Mouse (Mus musculus) stomach, embryonic 14.5 days (tissue): ENCODE results near the gene Cd200r1. TPM values are rescaled to one million over a fixed set of nuclear protein-coding genes. Genes with fewer than 3 reads are reported as not detected.

Experiments
- ATAC-seq: fragments of 200-750 bp; cut with Nextera tagmentation; 2 replicates; pipeline ENCODE4 v1.8.0; 2017; ENCODE audit warnings: low read depth, moderate TSS enrichment; ENCODE audit not compliant: insufficient number of reproducible peaks, insufficient read depth, low FRiP score
- H3K27ac ChIP-seq: fragments of 300-500 bp; sonication (generic); 2 replicates; pipeline ENCODE4 v1.5.1; 2014; ENCODE audit warnings: mild to moderate bottlenecking, low read length, moderate library complexity, mixed read lengths
- H3K27me3 ChIP-seq: fragments of 300-500 bp; sonication (generic); 2 replicates; pipeline ENCODE4 v1.6.1; 2014; ENCODE audit warnings: low read length, control low read depth, mixed read lengths; ENCODE audit not compliant: control insufficient read depth, insufficient read depth
- H3K36me3 ChIP-seq: fragments of 300-500 bp; sonication (generic); 2 replicates; pipeline ENCODE4 v1.6.1; 2014; ENCODE audit warnings: mild to moderate bottlenecking, control low read depth, low read length, moderate library complexity, mixed read lengths; ENCODE audit not compliant: control insufficient read depth, insufficient read depth
- H3K4me1 ChIP-seq: fragments of 300-500 bp; sonication (generic); 2 replicates; pipeline ENCODE4 v1.6.1; 2014; ENCODE audit warnings: low read length, control low read depth, mixed read lengths; ENCODE audit not compliant: control insufficient read depth, insufficient read depth
- H3K4me2 ChIP-seq: fragments of 300-500 bp; sonication (generic); replicated peaks from 2 replicates; pipeline ENCODE4 v1.6.1; 2014; ENCODE audit warnings: low read depth, low read length, control low read depth
- H3K4me3 ChIP-seq: fragments of 300-500 bp; sonication (generic); 2 replicates; pipeline ENCODE4 v1.5.1; 2014; ENCODE audit warnings: low read depth, low read length, control low read depth
- H3K9ac ChIP-seq: fragments of 300-500 bp; sonication (generic); replicated peaks from 2 replicates; pipeline ENCODE4 v1.6.1; 2014; ENCODE audit warnings: low read depth, mild to moderate bottlenecking, control low read depth, low read length, moderate library complexity, mixed read lengths
- H3K9me3 ChIP-seq: fragments of 300-500 bp; sonication (generic); 2 replicates; pipeline ENCODE4 v1.6.1; 2016; ENCODE audit warnings: low read depth, low read length, control low read depth; ENCODE audit not compliant: control insufficient read depth
- WGBS: fragments of 180-500 bp; shearing (Covaris S2); extraction: QIAGEN DNeasy Blood & Tissue Kit; methylation state at CpG from one replicate; pipeline ENCODE4 v1.1.7; 2014; 5-methylcytosine and 5-hydroxymethylcytosine counted together
- polyA plus RNA-seq: library from polyadenylated mRNA; unstranded; fragments of >200 nt; fragmentation: Nextera tagmentation; extraction: Ambion mirVana; gene quantifications from 2 replicates; pipeline ENCODE4 v1.2.1, GENCODE M21; 2014

Gene Cd200r1
- polyA plus RNA-seq, 1 experiment from 2014 or later: 1.2 TPM

DNA sequence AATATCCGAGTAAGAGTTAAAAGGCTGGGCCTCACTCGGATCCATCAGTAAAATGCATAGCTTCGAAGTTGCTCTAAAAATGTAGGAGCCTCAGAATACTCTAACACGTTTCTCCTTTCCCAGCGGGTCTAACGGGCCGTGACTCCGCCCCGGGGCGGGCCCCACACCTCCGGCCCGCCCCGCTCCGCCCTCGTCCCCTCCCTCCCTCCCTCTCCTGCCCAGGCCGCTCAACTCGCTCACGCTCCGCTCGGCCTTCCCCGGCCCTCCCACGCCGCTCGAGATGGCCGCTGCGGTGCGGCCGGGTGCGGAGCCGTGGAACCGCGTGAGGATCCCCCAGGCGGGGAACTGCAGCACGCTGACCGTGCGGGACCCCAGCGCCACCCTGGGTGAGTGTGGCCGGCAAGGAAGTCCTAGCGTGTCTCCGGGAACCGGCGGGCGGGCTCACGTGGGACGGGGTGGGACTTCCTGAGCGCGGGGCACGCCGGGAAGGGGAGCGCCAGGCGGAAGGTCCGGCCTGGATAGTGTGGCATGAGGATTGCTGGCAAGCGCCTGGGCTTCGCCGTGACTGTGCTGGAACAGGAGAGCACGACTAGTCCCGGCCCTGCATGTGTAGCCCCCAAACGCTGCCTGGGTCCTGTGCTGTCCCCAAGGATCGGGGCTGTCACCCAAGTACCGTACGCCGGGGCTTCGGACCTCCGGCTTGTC lies 41.3 kb upstream of the Cd200r1 start, which contains the start of gene Nepro:
Gene Nepro, plus strand, starts transcription at position 219 of the 705 bp plus-strand sequence.
- peak within 1 kb of the TSS; percentile 89 for H3K27ac ChIP-seq
- peak; percentile 97 for ATAC-seq
- WGBS: under 1% methylated on average over 63 of the region's 64 CpGs
- H3K9ac ChIP-seq: peak within 1 kb of the TSS; percentile 82
- H3K27me3 ChIP-seq: no peaks in the 10 kb centered on the region
- peaks cover 14% of the 10 kb centered on the region; the same call in 1 of the 2 replicates for H3K4me1 ChIP-seq
- H3K9me3 ChIP-seq: no peaks in the 10 kb centered on the region
- H3K36me3 ChIP-seq: peaks cover 11% of the 10 kb centered on the region; the same call in 1 of the 2 replicates
- peak within 1 kb of the TSS; percentile 52 for H3K4me3 ChIP-seq
- peak within 1 kb of the TSS; percentile 72 for H3K4me2 ChIP-seq

DNA sequence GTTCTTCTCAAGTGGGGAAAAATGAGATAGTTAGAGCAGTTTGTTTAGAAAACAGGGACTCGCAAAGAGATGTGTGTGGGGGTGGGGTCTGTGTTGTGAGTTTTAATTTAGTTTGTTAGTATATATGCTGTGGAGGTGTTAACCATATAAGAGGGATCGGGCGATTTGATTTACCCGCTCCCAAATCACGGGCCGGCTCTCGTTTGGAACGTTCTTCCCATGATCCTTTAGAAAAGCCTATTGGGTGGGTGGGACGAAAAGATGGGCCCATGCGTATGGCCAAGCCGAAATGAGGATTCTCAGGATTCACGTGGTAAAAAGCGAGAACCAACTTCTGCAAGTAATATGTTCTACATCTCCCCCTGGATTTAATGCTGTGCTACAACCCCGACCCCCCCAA lies 40.7 kb upstream of the Cd200r1 start:
- Histone ChIP-seq H3K4me2 (peak overlapping the region; percentile 72), H3K4me1 (peaks cover 14% of the 10 kb centered on the region; the same call in 1 of the 2 replicates), H3K9ac (peak overlapping the region; percentile 82), H3K9me3 (no peaks in the 10 kb centered on the region), H3K4me3 (peak overlapping the region; percentile 52), H3K27me3 (no peaks in the 10 kb centered on the region), H3K36me3 (peaks cover 13% of the 10 kb centered on the region; the same call in 1 of the 2 replicates), H3K27ac (peak overlapping the region; percentile 89)
- peak; percentile 6; the same call in 1 of the 2 replicates for ATAC-seq
- under 1% methylated on average over 14 of the region's 14 CpGs for WGBS

DNA sequence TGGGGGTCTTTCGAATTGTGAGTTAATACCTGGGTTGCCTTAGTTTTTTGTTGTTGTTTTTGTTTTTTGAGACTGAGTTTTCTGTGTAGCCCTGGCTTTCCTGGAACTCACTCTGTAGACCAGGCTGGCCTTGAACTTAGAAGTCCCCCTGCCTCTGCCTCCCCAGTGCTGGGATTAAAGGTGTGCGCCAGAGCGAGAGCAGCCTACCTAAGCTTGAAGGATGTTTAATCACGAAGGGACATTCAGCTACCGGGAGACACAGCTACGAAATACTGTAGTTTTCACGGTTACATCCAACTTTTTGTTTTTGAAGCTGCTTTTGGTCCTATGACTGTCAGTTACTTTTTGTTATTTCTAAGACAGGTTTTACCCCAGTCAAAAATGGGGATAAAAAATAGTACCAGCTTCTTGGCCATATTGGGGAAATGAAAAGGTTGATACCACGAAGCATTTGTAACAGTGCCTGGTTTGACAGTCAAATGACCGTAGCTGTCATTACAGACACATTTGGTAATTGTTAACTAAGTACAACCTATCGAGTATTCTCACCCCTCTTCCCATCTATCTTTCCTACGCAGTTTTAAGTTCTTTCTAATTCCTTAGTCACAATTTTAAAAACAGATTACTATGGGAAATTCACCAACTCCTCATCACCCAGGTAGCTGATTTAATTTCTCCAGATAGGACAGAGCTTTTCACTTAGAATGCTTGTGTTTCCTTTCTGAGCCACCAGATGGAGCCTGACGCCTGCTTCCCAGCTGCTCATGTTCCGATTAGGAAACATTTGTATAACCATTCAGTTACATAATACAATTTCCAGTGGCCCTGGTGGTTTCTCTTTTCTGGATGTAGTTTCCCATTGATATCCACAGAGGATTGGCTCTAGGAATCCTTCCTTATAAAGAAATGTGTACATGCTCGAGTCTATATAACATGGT lies 40.0 kb upstream of the Cd200r1 start:
- Histone ChIP-seq H3K27ac (no peak overlapping the region), H3K9ac (peak overlapping the region; percentile 82), H3K9me3 (no peaks in the 10 kb centered on the region), H3K27me3 (no peaks in the 10 kb centered on the region), H3K4me2 (peak overlapping the region; percentile 72), H3K4me3 (peak overlapping the region; percentile 52), H3K4me1 (peaks cover 14% of the 10 kb centered on the region; the same call in 1 of the 2 replicates), H3K36me3 (peaks cover 19% of the 10 kb centered on the region; the same call in 1 of the 2 replicates)
- no peak for ATAC-seq
- 44% methylated on average over 14 of the region's 14 CpGs for WGBS

DNA sequence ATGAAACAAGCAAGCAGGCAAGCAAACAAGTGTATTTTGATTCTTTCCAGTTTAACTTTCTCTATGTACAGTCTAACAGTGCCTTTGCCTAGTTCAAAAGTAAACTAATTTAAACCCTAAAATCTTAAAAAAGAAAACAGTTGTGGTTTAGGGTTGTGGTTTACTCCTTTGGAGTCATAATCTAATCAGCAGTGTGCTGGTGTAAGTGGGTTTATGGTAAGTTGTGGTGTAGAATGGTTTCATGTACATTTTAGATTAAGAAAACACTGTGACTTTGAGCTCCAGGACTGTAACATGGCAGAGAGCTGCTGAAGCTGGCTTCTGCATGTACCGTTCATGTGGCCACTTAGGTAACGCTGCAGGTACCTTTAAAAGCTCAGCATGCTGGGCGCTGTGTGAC lies 38.0 kb upstream of the Cd200r1 start:
- H3K36me3 ChIP-seq: peaks cover 35% of the 10 kb centered on the region
- H3K27me3 ChIP-seq: no peaks in the 10 kb centered on the region
- H3K9ac ChIP-seq: no peak overlapping the region
- H3K4me3 ChIP-seq: no peak overlapping the region
- WGBS: 95% methylated on average over 3 of the region's 3 CpGs
- H3K9me3 ChIP-seq: no peaks in the 10 kb centered on the region
- no peak overlapping the region for H3K4me2 ChIP-seq
- ATAC-seq: no peak
- peaks cover 14% of the 10 kb centered on the region; the same call in 1 of the 2 replicates for H3K4me1 ChIP-seq
- H3K27ac ChIP-seq: no peak overlapping the region

DNA sequence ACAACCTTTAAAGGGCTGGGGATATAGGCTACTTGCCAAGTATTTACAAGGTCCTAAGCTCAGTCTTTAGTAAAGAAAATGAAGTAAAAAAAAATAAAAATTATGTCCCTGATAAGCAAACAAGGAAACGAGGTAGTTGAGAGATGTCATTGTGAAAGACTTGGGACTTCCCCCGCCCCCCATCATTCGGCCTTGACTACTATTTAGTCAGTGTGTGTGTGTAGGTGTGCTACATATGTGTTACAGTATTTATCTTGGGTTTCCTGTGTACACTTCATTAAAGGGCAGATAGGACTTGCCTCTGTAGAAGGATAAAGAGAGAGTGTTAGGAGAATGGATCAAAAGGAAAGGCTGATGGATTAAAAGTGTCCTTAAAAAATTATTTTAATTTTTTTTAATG lies 31.5 kb upstream of the Cd200r1 start:
- H3K36me3 ChIP-seq: peaks cover 76% of the 10 kb centered on the region
- H3K9ac ChIP-seq: no peak overlapping the region
- no peaks in the 10 kb centered on the region for H3K4me1 ChIP-seq
- no peaks in the 10 kb centered on the region for H3K9me3 ChIP-seq
- no peak for ATAC-seq
- no peak overlapping the region for H3K27ac ChIP-seq
- no peak overlapping the region for H3K4me2 ChIP-seq
- no peaks in the 10 kb centered on the region for H3K27me3 ChIP-seq
- WGBS: 83% methylated on average over 3 of the region's 3 CpGs
- no peak overlapping the region for H3K4me3 ChIP-seq

DNA sequence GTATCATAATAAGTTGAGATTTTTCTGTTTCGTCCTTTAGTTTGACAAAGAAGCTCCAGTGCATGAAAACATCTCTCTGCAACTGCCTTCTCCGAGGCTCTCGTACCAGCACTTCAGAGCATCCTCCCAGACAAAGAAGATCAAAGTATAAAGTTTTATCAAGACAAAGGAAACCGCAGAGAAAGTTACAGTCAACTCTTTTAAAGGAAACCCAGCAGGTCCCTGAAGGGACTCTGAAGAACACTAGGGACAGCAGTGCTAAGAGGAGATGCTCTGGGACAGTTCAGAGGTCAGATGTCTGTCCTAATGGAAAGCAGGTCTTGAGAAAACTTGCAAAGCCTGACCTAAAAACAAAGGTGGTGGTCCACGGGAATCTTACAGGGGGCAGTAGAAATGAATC lies 29.9 kb upstream of the Cd200r1 start:
- 91% methylated on average over 5 of the region's 5 CpGs for WGBS
- H3K4me2 ChIP-seq: no peak overlapping the region
- no peaks in the 10 kb centered on the region for H3K27me3 ChIP-seq
- H3K4me1 ChIP-seq: no peaks in the 10 kb centered on the region
- H3K4me3 ChIP-seq: no peak overlapping the region
- H3K27ac ChIP-seq: no peak overlapping the region
- H3K36me3 ChIP-seq: peaks cover 72% of the 10 kb centered on the region
- no peaks in the 10 kb centered on the region for H3K9me3 ChIP-seq
- ATAC-seq: no peak
- H3K9ac ChIP-seq: no peak overlapping the region

DNA sequence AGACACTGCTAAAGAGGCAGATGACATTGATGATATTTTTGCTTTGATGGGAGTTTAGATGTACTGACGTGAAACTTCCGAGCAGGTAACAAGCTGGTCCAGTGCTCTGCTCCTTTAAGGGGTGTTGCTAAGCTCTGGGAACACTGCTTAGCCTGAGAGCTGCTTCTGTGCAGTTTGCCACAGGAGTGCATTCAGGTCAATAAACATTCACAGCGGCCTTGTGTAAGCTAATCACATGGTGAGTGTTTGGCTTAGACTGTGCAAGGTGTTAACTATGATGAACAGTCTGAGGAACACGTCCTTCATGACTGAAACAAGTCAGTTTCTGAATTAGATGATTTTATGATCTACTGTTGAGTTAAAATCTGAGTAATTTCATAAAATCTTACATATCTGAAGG lies 29.4 kb upstream of the Cd200r1 start:
- ATAC-seq: no peak
- Histone ChIP-seq H3K4me2 (no peak overlapping the region), H3K4me1 (no peaks in the 10 kb centered on the region), H3K4me3 (no peak overlapping the region), H3K9me3 (no peaks in the 10 kb centered on the region), H3K9ac (no peak overlapping the region), H3K27me3 (no peaks in the 10 kb centered on the region), H3K36me3 (peaks cover 71% of the 10 kb centered on the region), H3K27ac (no peak overlapping the region)
- 73% methylated on average over 4 of the region's 4 CpGs for WGBS

DNA sequence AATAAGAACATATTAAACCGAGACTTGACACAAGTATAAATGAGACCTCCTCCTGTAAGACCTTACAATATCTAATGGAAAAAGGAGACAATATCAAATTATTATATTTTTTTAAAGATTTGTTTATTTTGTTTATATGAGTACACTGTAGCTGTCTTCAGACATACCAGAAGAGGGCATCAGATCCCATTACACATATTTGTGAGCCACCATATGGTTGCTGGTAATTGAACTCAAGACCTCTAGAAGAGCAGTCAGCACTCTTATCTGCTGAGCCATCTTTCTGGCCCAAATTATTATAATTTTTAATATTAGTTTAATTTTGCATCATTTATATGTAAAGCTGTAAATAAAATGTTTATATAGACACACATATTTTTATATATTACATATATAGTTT lies 22.8 kb upstream of the Cd200r1 start:
- H3K4me3 ChIP-seq: no peak overlapping the region
- H3K36me3 ChIP-seq: peaks cover 28% of the 10 kb centered on the region
- H3K27me3 ChIP-seq: no peaks in the 10 kb centered on the region
- H3K4me1 ChIP-seq: peaks cover 11% of the 10 kb centered on the region
- H3K9me3 ChIP-seq: no peaks in the 10 kb centered on the region
- no peak overlapping the region for H3K9ac ChIP-seq
- no peak overlapping the region for H3K27ac ChIP-seq
- H3K4me2 ChIP-seq: no peak overlapping the region
- 94% methylated on average over 1 of the region's 1 CpGs for WGBS
- no peak for ATAC-seq
